Mouse (Mus musculus) ES-CJ7 (cell line): Measurements from ENCODE around the gene Myo10.
"Not testable (repeated sequence)": the region's sequence is repeated elsewhere in the genome, so short reads cannot be mapped to it uniquely, and the experiment has no call there.

Experiments used
- DNase-seq: peaks from one replicate; pipeline ENCODE4 v3.0.0; 2011; ENCODE audit warnings: low read depth, low spot score

Myo10 gene

DNA sequence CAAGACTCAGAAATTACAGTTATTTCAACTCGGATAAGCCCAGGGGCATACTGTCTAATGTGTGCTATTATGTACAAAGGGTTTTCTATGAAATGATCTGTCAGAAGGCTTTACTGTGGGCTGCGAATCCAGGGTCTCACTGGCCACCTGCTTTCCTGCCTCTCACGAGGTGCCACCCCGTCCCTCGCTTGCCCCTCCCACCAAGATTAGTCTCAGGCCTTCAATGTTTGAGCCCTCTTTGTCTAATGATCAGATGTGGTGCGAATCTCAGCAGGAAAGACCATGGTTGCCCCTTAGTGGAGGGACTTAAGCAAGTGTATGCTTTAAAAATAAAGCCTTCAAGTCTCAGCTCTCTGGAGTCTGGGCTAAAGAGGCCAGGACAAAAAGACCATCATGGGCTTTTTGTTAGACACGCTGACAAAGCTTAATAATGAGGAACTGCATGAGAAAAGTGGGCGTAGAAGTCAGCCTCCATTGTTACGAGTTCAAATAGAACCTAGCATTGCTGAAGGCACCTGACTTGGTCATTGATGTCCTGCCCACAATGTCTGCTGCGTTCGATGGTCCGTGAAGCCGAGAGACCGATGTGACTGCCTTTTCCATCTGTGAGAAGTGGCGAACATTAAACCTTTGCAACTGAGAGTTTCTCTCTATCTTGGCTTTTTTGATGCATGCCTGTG is 67.9 kb downstream of the Myo10 start:
- no peak for DNase-seq

DNA sequence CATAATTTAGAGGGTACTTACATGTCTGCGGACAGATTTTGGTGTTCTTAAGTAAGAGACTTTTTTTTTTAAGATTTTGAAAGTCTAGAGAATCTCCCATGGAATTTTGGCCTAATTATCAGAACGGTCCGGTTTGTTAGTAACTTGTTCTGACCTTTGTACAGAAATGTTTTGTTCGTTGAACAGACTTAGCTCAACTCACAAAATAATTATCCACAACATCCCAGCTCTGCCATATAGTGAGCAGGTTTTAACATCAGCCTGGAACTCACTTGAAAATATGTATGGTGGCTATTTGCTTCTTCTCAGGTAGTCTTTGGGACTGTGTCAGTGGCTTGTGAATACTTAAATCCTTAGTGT is 68.4 kb downstream of the Myo10 start:
- DNase-seq, result no peak

DNA sequence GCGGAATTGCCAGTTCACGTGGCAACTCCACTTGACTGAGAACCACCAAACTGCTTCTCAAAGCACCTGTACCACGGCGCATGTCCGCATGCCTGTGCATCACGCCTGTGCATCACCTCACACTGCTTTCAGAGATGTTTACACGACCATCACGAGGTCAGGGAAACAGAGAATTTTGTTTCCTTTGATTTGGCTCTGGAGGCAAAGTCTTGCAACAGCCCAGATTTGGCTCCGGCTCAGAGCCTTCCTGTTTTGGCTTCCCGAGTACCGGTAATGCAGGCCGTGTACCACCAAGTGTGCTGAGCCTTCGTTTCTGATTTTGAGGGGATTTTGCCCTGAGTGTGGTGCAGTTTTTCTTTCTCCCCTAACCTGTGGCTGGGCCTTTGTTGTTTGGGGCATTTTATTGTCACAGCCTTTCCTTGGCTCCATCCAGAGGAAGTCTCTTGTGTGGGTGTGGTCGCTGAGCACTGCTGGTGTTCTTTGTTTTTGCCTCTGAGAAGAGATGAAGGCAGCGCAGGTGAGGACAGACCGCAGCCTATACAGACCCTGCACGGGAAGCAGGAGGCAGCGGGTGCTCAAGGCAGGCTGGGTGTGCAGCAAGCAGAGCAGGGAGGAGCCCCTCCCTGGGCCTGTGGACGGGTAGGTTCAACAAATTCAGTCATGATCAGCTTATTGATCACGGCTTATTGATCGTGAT is 70.1 kb downstream of the Myo10 start:
- peak; percentile 92 for DNase-seq

DNA sequence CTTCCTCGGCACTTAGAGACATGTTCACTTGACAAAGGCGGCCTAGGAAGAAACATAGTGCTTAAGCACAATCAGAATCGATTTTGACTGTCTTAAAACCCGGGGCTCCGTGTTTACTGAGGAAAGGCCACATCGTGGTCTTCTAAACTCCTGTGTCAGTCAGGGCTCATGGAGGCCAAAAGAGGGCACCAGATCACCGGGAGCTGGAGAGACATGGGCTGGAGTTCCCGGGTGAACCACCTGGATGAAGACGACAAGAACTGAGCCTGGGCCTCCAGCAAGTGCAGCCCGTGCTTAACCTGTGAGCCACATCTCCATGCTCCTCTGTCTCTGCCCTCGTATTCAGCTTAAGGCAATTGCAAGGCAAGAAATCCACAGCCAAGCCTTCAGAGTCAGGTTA is 71.4 kb downstream of the Myo10 start:
- peak; percentile 29 for DNase-seq

DNA sequence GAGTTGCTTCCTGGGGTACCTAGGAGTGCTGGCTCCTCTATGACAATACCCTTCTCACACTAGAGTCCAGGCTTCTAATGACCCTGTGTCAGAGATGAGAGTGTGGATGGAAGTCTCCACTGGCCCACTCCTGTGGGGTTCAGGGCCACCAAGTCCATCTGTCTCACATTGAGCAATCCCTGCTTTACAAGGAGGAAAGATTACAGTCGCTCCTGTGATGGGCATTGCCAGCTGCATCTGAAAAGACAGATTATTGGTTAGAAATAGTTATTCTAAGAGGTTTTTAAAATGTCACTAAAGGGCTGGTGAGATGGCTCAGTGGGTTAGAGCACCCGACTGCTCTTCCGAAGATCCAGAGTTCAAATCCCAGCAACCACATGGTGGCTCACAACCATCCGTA is 72.4 kb downstream of the Myo10 start:
- DNase-seq, result no peak

DNA sequence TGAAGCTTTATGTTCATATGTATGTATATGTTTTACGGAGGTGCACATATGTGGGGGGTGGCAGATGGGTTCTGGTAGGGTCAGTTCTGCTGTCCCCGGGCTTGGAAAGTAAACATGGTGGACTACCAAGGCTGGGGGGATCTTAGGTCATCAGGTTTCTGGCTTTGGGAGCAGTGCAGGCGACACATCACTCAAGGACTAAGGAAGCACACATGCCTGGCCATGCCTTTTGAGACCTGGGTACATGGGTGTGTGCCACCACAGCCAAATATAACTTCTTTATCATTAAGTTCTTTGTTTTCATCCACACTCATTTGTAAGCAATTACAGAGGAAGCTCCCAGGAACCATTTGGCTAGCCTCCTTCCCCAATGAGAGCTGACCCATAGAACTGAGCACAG is 72.9 kb downstream of the Myo10 start:
- DNase-seq, result no peak

DNA sequence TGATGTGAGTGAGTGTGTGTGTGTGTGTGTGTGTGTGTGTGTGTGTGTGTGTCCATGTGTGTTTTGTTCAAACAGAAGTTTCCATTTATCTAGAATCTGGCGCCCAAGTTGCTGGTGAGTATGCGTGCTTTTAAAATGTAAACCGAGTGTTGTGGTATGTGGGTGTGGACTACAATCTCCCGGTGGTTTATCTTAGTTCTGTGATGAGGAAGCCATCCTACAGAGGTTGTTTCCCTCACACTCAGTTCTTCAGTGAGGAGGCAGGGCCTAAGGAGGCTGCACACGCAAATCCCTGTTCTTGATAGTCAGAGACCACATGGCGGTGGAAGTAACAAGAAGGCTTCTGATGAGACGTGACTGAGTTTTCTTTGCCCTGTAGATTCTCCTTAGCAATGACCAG is 73.6 kb downstream of the Myo10 start:
- no peak for DNase-seq

DNA sequence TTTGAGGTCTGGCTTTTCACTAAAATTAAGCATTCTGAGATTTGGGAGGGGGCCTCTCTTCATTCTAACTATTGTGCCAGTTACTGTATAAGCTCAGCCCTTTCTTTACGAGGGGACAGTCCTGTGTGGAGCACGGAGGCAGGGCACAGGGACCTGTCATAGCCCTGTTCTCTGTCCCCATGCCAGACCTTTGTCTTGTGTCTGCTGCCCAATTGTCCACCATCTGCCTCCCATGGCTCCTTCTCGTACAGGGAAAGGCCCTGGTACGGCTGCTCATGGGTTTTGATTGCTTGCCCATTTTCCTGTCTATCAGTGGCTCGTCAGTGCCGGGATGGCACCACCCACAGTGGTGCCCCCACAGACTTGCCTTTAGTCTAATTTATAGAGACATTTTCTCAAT is 74.3 kb downstream of the Myo10 start:
- DNase-seq, result no peak

DNA sequence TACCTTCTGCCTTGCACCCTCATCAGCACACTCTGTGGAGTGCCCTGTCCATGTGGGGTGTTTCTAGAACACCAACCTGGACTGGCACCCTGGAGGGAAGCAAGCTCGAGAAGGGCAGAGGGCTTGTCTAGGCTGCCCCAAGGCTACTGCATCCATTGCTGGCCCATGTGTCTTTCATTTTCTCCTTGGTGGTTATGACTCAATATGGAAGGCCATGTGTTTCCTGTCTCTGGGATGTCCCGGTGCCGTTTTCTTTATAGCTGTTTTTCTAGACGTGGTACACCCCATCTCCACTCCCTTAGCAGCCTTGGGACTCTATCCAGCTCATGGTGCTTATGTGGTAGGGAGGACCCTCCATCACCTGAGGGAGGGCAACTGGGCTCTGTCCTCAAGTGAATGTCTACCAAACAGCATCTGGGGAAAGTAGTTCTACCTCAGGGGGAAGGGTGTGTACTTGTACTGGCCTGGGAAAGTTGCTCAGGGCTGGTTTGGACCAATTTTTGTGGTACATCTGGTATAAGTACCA is 76.8 kb downstream of the Myo10 start:
- DNase-seq, result no peak

DNA sequence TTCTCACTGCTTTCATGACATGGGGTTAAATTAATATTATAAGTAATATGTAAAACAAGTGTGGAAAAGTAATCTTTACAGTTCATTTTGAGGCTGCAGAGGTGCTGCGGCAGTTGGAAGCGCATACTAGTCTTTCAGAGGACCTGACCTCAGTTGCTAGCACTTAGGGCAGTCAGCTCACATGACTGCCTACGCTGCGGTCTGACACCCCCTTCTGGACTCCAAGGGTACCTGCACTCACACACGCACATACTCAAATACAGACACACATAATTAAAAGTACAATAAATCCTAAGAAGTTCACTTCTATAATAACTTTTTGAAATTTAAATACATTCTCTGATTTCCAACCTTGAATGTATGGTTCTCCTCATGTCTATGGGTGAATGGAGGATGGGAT is 80.3 kb downstream of the Myo10 start:
- DNase-seq, result no peak

DNA sequence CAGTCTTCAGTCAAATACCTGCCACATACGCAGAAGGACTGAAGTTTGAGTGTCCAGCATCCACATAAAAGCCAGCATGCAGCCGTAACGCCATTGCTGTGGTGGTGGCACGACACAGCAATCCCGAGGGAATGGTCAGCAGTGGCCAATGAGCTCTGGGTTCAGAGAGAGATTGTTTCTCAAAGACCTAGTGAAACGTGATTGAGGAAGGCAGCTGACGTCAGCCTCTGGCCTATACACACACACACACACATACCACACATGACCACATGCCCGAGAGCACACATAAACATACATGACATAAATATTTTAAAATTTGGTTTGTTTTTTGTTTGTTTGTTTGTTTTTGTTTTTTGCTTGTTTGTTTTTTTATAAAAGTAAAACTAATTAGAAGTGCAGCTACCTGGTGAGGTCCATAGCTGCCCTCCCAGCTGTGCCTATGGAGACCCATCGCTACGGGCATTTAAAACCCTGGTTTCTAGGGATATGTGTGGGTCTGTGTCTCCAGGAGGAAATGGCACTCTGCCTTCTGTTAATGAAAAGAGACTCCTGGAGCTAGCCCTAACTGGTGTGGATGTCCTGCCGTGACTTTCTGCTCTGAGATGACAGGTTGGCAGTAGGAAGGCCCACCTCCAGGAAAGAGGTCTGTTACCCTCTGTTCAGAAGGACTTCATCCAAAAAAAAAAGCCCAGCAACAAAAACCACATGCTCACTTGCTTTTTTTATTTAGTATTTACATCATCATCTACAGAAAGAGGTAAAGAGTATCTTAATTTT is 82.7 kb downstream of the Myo10 start:
- no peak for DNase-seq

DNA sequence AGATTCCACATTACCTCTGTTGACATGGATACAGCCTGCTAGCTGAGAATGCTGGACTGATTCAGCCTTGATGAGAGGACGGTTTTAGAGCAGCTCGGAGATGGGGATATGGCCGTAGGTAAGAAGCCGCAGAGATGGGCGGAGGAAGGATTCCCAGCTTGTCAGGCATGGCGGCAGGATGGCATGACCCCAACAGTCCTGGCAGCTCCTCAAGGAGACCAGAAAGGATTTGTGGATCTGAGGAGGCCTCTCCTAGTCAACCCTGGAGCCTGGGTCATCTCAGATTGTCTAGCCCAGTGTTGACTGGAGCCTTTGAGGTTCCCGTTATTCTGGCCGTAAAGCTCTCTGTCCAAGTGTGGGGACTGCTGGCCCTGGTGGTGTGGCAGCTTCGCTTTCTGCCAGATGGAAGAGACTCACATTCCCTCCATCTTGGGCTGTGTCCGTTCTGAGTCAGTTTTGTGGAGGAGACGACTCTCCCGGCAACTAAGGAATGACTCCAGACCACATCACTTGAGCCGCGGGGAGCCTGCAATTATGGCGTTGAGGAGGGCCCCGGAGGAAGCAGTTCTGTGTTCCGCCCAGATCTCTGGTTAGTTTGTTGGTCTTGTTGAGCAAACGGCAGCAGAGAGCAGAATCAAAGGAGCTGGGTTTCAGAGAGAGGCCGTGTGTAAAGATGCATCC is 84.7 kb downstream of the Myo10 start:
- DNase-seq, result no peak

DNA sequence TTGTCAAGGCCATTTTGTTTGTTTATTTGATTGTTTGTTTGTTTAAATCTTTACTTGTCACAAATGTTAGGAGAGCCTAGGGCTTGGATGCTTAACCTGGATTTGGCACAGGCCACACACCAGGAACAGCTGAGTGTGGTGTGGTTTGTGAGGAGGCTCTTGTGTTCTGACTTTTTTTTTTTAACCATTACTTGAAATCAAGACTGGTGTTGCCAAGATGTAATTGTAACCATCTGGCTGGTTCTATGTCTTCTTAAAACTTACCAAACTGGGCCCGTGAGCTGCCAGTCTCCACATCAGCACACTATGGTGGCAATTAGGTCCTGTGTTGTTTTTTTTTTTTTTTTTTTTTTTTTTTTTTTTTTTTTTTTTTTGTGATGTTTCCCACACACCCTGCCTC is 85.6 kb downstream of the Myo10 start:
- DNase-seq, result no peak

DNA sequence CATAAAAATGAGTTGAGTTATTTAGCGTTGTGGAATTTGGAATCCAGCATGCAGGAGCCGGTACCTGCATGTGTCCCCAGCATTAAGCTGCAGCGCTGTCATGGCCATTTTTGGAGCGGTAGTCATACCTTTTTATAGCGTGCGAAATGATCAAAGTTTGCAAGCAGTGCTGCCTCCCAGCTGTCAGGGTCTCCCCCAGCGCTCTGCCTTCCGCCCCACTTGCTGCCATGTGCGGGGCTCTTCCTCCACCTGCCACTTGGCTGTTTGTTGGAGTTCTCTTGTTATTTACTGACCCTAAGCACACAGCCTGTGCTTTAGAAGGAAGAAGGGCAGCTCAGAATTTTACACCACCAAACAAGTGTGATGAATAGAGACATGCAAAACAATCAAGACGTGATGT is 88.6 kb downstream of the Myo10 start:
- DNase-seq, result no peak

DNA sequence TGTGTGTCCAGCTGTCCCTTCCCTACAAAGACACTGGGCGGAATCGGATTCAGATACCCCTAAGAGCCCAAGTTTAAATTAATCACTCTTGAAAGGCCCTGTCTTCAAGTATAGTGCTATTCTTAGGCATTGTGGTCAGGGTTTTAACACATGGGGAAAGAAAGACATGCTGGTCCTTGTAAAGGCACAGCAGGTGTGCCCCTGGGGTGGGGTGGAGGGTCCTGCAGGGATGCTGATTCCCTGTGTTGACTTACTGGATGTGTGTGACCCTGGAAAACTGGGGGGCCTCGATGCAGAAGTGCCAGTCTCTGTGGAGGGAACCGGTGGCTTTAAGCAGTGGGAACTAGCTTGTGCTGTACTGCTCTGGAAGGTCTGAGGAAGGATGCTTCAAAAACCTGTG is 90.6 kb downstream of the Myo10 start:
- no peak for DNase-seq

DNA sequence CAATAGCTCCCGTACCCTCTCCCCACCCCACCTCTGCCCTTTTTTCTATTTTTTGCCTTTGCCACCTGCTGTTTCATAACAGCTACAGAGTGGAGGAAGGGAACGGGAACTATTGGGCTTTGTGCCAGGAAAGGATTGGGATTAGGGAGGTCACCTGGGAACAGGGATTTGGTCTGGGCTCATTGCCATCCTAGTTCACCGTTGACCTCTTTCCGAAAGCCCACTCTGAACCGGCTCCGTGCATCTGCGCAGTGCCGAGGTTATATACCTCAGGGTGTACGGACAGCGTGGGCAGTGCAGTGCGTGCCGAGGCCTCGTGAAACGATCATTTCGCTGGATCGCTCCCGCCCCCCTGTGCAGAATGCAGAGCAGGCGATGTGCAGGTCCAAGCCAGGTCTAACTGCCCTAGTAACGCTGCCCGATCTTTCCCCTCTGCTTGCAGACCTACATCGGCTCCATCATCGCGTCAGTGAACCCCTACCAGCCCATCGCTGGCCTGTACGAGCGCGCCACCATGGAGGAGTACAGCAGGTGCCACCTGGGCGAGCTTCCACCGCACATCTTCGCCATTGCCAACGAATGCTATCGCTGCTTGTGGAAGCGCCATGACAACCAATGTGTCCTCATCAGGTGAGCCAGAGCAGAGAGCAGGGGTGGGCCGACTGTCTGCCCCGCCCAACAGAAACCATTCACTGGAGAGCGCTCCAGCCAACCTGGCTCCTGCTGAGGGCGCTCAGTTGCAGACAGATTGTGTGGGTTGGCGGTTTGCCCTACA is 91.4 kb downstream of the Myo10 start:
- DNase-seq, result peak; percentile 51

DNA sequence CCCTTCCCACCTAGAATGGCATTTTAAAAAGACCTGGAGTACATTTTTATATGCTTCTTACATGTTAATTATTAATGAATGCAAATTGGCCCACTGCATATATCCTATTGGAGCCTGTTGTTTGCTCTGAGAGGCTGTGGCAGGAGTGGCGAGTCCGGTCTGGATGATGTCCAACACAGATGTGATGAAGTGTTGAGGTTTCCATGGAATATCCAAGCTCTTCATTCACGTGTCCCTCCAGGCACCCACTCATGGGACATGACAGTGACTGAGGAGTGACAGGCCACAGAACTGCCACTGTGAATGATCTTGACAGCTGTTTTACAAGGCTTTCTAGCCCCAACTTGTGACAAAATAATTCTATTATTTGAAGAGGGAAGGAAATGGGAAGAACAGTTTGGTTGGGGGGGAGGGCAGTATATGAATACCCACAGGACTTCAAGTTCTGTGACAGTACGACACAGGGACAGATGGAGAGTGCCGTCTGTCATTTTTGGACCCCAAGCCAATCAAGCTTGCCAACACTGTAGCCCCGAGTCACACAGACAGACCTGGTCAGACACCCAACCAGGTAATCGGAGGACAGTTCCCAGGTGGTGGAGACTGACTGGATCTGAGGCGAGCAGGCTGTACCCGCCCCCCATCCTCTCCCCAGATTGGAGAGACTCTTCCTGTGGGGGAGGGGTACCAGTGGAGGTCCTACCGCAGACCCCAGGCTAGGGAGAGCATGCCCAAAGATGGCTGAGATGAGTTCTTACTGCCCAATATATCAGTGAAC is 93.1 kb downstream of the Myo10 start:
- no peak for DNase-seq

DNA sequence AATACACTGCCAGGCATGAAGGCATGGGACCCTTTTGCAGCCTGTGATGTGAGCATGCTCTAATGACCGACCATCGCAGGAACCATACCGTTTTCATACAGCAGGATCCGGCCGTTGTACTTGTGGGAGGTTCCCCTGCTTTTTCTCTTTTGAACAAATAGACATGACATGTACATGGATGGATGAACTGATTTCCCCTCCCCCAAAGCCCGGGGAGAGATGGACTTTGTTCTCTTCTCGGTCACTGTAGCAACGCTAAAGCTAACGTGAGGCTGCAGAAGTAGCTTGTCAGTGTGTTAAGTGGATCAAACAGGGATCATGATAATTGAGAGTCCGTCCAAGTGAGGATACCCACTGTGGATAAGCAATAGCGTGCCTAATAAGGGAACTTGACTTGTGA is 93.7 kb downstream of the Myo10 start:
- DNase-seq, result no peak

DNA sequence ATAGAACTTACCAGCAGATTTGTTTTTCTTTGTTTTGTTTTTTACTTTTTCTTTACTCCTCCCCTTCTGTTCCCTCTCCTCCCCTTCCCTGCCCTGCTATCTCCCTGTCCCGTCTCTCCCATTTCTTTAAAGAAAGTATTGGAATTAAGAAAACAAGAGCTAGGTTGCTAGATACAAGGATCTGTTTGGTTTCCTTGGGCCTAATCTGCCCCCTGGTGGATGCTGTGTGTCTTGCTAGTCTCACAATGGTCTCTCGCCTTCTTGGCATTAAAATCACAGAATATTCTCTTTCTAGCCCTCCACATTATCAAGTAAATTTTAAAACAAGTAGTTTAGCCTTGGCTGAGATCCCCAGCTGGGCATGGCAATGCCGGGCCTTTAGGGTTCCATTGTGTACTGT is 94.7 kb downstream of the Myo10 start:
- DNase-seq, result peak; percentile 83

DNA sequence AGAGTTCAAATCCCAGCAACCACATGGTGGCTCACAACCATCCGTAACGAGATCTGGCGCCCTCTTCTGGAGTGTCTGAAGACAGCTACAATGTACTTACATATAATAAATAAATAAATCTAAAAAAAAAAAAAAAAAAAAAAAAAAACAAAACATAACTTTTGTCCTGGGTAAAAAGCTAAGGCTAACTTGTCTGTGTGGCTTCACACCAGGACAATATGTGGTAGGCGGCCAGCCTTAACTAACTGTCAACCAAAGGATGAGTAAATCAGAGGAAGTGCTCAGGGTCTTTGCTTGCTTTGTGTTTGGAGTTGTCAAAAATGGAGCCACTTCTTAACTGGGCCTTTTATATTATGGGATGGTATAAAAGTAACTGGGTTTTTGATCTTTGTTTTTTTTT is 95.8 kb downstream of the Myo10 start:
- not testable (repeated sequence) for DNase-seq

DNA sequence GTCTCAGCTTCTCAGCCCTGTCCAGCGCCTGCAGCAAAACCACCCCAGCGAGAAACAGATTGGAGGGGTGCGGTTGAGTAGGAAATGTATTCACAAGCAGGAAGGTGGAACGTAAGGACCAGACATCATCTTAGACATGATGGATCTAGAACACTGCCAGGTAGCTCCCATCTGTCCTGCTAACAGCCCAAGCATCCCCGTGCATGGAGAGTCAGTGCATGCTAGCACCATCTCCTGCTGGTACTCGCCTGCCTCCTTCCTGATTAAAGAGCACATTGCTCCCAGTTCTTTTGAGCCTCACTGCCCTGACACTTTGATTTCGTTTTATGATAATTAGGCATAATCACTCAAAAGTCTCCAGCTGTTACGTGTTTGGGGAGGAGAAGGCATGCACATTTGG is 96.9 kb downstream of the Myo10 start:
- no peak for DNase-seq
